Mouse (Mus musculus) brain, adult 2 months (tissue): ENCODE data around the gene Cars2.
"Not testable (repeated sequence)": the region's sequence is repeated elsewhere in the genome, so short reads cannot be mapped to it uniquely, and the experiment has no call there.

Experiments
- DNase-seq: peaks from one replicate; pipeline ENCODE4 v3.0.0; 2011; ENCODE audit warnings: low read depth, low spot score

Gene Cars2

DNA sequence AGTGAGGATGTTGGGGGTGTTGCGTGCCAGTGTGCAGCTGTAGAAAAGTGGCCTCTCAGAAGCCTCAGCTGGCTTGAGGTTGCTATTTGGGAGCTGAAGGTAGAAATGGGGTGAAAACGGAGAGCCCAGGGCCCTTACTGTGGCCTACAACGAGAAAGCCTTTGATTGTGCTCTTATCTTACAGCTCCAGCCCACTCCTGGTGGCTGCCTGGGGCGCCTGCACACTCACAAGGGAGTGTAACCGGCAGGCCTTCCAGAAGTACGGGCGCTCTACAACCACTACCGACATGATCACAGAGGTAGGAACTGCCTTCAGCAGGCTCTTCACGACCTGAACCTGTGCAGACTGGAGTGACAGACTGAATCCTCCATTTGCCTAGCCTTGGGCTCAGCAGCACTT is 37.9 kb downstream of the Cars2 start:
- DNase-seq, result no peak

DNA sequence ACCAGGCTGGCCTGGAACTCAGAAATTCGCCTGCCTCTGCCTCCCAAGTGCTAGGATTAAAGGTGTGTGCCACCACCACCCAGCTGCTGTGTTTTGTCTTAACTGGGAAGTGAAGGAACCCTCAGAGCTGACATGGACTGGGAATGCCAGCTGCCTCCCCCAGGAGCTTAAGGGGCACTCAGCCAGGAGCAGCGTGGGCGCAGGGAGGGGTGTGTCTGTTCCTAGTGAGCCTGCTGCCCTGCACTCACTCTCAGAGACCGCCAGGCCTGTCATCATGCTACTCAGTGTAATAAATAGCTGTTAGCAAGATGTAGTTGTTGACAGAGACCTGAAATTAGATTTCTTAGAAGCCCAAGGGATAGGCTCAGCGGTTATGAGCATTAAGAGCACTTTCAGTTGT is 39.6 kb downstream of the Cars2 start:
- peak; percentile 38 for DNase-seq

DNA sequence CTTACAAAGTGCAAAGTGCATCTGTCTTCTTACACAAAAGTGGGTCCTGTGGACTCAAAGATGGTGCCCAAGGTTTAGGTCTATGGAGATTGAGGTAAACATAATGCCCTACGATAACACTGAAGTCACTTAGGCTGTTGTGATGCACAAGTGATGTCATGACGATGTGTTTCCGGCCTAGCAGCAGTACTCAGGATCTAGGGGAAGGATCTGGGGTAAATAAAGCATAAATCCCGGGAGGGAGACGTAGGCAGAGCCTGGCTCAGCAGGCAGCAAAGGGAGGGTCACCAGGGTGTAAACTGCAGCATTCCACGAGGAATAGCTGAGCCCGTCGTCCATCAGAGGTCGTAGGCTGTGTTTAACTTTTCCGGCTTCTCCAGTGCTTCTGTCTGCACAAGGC is 41.7 kb downstream of the Cars2 start:
- no peak for DNase-seq

DNA sequence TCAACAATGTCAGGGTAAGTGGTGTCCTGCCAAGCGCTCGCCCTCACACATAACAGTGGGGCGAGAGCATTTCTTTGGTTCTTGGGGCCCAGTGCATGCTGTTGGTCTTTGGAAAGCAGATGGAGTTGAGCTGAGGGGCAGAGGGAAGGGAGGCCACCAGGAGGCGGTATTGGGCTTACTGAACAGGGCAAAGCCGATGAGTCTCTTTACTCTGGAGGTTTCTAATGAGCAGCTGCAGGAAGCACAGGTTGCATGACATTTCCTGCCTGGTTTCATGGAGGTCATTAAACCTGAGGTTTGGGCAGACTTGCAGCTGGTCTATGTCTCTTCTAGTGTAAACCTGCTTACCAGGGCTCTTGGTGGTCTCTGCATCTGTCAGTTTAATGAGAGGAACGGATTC is 43.8 kb downstream of the Cars2 start:
- peak; percentile 43 for DNase-seq

DNA sequence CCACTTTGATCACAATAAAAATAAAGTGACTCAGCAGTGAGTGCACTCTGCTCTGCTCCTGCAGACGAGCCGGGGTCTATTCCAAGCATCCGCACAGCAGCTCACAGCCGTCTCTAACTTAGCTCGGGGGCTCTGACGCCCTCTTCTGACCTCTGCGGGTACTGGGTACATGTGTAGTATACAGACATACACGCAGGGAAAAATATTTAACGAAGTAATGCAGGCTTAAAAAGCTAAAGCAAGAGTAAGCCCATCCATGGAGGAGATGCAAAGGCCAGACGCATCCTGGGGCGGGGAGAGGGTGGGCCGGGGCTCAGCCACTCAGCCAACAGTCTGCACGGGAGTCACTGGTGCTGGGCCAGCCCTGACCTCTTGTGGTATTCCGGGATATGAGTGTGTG is 44.5 kb downstream of the Cars2 start:
- no peak for DNase-seq

DNA sequence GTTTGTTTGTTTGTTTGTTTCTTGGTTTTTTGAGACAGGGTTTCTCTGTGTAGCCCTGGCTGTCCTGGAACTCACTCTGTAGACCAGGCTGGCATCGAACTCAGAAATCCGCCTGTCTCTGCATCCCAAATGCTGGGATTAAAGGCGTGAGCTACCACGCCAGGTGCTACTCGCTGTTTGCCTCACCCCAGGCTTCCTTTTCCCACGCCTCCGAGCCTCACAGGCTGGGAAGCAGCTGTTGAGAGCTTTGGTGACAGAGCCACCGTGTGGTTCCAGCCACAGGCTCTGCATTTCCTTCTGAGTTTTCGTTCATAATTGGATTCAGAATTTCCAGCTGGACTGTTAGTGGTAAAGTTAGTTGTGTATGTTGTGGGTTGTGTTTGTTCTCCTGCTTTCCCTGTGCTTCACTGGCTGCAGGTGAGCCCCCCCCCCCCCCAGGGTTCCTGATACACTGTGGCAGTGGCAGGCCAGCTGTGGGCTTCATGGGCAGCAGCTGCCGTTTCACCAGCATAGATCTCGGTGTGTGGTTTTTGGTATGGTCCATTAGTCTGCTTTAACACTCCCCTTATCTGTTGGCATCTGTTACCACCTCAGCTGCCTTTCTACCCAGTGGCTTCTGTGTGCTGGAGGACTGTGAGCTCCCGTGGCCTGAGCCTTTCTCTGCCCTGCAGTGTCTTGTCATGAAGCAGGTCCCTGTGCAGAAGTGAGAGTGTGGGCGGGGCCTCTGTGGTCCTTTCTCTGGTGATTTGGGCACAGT is 46.9 kb downstream of the Cars2 start:
- no peak for DNase-seq

DNA sequence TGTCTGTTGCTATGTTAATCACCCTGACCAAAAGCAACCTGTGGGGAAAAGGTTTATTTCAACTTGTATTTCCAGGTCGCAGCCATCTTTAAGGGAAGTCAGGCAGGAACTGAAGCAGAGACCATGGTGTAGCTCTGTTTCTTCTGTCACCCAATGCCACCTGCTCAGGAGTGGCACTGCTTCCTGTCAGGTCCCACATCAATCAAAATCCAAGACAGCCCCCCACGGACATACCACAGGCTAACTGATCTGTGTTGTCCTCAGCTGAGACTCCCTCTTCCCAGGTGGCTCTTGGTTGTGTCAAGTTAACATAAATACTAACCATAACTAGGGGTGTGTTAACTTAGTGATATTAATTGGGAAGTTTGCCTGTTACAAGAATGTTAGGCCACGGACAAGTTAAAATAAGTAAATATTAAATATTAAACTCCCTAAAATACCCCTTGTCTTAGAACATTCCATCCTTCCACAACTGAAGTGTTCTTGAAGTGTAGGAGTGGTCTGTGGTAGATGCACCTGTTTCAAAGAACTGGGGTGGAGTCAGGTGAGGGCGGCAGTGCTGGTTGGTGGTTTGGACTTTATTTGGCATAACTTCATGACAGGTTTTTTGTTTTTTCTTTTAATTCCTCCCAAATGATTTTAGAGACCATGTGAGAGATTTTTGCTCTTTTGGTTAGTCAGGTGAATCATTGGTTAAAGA is 51.6 kb downstream of the Cars2 start:
- no peak for DNase-seq

DNA sequence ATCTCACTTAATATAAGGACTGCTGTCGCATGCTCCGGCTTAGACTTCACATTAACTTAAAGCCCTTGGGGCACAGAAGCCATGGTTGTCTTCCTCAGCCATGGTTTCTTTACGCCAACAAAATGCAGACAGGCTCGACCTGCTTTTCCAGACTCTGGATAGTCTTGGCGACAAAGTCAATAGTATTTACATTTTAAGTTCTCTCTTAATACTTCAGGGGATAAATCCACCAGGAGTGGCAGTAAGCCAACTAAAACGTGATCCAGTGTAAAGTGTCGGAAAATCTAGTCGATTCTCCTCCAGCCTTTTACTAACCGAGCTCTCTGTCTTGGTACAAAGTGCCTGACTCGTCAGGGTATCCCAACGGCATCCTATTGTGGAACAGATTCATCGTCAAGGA is 52.3 kb downstream of the Cars2 start:
- DNase-seq, result no peak

DNA sequence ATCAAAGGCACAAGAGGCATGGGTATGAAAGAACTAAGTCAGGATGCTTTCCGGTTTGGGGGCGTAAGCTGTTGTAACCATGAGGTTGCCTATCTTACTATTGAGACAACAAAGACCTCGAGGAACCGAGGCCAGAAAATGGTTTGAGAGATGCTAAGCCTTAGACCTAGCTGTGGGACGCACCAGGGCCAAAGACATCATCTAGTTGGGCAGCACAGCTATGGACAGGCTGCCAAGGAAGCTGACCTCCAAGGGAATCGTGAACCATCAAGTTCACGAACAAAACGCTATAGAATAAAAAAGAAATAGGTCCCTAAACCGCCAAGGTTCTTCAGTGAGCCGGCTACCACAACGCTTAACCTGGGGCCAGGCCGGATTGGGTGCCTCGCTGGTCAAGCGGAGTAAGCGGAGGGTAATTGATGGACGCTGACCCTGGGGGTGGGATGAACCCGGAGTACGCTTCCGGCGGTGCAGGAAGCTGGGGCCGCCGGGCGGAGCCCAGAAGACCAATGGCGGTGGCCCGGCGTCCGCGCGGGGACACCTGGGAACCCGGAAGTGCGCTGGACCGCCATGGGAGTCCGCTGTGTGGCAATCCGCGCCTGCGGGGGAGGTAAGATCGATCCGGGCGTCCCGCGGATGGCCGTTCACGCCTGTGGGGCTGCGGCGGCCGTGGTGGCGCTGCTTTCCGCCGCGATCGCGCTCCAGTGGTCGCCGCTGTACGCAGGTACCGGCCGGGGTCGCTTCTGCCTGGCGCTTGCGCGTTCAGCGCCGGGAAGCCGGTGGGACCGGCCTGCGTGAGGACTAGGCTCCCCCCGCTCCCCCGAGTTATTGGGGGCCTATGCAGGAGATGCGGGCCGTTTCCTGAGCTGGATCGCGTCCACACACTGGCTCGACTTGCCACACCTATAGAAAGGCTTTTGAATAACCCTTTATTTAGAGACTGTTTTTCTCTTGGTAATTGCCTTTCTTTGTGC is 53.3 kb downstream of the Cars2 start, which contains the start of gene Naxd:
TSS of gene Naxd (plus strand) at position 490 of the 974 bp plus-strand sequence.
- peak; percentile 96 for DNase-seq

DNA sequence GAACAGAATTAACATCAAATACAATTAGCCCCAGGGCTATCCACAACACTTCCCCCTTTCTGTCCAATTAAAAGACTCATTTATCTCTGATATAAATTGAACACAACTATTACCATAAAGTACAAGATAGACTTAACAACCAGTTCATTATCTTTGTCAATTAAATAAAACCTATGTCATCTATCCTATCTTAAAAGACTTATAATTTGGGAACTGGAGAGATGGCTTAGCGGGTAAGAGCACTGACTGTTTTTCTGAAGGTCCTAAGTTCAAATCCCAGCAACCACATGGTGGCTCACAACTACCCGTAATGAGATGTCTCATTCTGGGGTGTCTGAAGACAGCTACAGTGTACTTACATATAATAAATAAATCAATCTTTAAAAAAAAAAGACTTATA is 58.2 kb downstream of the Cars2 start:
- DNase-seq, result not testable (repeated sequence)

DNA sequence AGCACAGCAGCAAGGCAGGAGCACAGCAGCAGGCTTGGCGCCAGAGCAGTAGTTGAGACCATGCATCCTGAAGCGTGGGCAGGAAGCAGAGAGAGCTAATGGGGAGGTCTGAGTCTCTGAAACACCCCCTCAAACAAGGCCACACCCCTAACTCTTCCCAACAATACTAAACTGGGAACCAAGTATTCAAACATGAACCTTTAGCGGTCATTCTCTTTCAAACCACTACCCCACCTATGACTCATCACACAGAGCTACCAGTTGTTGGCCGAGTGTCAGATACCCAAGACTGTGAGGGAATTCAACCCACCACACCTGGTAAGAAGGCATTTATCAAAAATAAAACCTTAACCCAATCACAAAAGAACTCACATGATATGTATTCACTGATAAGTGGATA is 63.4 kb downstream of the Cars2 start:
- no peak for DNase-seq

DNA sequence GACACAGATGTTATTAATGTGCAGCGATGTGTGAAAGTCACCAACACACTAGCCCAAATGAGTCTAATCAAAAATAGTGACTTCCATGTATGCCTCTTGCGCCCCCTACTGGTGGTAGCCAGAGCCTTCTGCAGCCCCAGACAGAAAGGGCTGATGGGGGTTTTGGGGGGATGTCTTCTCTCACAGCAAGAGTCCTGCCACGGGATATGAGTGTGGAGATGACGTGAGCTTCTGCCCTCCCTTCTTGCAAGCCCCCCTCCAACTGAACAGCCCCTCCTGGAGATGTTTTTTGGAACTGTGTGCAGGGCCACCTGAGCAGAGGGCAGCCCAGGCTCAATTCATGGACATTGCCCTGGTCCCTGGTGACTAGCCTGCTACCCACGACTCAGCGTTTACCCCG is 64.4 kb downstream of the Cars2 start:
- peak; percentile 78 for DNase-seq

DNA sequence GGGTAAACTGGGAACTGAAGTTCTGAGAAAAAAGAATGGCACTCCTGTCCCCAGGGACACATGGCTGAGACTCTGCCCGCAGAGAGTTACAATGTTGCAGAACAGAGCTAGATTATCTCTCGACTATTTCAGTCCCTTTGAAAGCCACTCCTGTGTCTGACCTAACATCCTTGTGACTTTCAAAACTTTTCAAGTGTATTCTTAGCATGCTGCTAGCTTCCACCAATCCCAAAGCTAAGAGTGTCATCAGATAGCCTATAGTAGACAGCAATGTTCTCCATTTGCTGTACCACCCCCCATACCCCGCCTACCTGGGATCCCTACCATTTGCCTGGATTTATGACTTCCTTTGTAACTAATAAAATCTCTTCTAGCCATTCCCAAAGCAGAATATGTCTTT is 68.0 kb downstream of the Cars2 start:
- DNase-seq, result no peak

DNA sequence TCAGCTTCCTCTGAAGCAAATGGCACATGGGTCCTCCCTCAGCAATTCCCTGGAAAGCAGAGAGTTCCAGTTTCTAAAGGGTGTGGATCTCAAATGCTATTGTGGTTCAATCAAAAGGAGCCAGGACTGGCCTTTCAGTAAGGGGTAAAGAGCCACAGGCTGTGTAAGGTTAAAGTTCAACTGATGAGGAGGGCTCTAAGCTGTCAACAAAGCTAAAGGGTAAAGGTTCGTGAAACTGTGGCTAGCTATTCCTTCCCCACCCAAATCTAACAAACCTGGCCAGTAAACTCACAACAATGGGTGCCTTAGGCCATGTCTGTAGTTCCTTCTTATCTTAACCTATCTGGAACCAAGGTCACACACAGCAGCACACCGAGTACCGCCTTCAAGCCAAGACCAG is 68.7 kb downstream of the Cars2 start:
- no peak for DNase-seq

DNA sequence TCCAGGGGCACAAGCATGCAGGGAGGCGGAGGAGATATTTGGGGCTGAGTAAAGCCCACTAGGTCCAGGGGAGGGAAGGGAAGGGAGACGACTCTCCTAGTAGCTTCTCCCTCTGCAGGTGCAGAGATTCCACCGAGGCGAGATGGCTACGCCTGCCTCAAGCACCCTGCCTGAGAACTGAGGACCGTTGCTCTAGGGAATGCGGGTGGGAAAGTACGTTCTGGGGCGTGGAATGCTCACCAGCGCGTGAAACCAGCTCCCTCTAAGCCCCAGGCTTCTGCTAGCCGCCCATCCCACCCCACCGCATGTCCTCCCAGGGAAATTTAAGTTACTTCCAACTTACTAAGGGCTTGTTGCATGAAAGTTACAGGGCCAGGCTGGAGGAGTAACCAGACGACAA is 71.0 kb downstream of the Cars2 start:
- no peak for DNase-seq

DNA sequence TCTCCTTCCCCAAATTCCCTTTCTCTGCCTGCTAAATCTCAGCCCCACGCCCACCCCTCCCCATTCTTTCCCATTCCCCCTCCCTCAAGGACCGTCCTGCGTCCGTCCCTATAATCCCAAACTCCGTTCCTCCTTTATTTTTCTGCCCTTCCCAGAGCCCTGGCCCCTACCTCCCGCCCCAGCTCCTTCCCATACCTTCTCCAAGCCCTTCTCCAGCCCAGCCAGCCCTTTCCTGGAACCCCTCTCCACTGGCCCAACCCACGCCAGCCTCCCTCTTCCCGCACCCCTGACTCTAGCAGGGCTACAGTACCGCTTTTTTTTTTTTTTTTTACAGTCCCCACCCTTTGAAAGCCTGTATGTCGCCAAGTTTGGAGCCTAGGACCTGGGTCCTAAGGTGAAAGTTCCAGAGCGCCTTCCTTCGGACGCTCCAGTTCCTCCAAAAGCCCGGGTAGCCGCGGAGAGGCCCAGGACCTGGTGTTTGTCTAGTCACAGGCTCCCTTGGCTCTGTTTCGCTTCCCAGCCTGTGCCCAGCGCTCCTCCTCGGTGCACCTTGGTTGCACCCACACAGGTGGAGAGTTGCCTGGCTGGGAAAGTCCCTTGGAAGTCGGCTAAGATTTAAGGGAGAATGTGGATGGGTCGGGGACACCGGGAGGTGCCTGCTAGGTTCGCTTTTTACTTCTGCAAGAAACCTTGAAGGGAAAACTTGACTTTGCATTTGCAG is 71.6 kb downstream of the Cars2 start:
- no peak for DNase-seq

DNA sequence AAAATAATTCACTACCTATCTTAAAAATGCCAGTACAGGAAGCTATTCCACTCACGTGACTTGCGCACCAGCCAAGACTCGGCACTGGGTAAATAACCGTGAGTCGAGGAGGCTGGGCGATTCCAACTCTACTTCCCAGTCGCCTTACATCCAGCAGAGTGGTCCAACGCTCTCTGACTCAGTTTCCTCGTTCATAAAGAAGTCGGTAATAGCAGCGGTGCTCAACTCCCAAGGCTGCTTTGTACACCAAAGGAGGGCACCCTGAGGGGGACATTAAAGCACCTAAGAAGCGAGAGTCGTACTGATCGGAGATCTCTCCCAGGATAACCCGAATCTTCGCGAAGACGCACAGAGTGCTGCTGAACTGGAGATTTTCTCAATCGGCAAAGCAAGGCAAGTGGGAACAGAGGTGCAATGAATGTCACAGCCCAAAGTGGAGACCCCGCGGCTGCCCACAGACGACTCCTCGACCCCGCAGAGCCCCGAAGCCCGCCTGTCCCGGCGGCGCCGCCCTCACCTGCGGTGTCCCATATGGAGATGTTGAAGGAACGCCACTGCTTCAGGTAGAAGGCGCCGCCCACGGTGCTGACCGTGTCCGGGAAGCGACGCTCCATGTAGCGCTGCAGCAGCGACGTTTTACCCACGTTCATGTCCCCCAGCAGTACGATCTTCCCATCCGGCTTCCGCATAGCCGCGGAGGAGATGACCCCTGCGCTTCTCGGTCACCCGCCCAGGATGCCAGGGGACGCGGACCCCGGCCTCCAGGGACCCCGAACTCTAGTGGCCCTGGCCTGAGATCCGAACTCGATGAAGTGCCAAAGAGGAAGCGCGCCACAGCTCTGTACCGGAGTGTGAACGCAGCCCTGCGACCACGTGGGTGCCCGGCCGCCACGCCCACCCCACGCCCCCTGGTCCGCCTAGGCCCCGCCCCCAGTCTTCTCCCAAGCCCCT is 72.5 kb downstream of the Cars2 start, which contains the start of gene Rab20:
TSS of gene Rab20 (minus strand) at position 900 of the 951 bp plus-strand sequence.
- DNase-seq, result no peak

DNA sequence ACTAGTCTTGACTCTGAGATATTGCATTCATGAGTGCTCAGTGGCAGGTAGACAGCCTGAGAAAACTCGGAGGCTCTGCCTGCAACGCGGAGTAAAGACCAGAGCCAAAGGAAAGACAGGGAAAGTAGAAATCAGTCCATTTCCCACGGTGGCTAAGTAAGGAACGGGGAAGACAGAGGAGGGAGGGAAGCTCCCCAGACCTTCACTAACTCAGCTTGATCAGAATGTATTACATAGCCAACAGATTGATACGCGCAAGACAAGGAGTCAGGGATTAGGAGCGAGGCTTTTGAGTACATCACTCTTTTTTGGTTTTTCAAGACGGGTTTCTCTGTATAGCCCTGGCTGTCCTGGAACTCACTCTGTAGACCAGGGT is 73.4 kb downstream of the Cars2 start:
- DNase-seq, result no peak

DNA sequence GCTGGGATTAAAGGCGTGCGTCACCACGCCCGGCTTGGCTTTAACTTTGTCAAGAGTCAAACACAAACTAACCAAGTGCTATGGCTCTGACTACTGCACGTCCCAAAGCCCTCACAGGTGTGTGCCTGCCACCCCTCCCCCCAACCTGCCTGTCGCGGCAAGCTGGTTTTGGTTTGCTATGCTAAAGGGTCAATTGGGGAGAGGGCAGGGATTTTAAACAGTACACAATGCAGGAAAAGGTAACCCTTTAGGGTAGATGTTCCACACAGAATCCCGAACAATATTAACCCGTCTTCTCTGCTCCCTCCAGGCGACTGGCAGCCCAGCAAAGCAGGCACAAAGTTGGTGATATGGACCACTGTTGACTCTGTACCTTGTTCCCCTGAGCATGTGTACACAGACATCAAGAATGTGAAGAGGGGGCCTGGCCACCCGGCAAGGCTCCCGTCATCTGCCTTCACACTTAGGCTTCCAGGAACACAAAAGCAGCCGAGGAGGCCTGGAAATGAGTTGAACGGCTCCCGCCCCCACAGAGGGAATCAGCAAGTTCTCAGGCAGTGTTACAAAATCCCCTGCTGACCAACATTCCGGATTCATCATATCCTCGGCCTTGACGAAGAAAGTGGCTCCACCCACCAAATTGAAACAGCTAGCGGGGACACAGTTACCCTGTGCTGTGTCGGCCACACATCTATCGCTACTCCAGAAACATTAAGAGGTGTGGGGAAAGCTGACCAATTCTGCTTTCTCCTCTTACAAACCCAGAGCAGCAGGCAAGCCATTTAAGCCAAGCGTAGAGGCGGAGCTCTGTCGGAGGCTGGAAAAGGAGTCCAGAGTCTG is 74.0 kb downstream of the Cars2 start:
- peak; percentile 45 for DNase-seq
